Mouse (Mus musculus) embryonic stem cell, embryonic (primary cell): ENCODE data around the gene Rhbdd1.

ENCODE experiments used
- CTCF ChIA-PET, 4 experiments: fragments of 300-600 bp in 2 of 4; fragments of 350-600 bp in 2 of 4; sonication (Branson Sonifier 250); formaldehyde crosslinking; loops; one replicate each; lab custom pipeline; 2022; ENCODE audit warnings: inconsistent platforms in 2 of 4; lab: Charles Lee
- POLR2A ChIA-PET, 4 experiments: fragments of 300-600 bp in 2 of 4; fragments of 350-600 bp in 2 of 4; sonication (Branson Sonifier 250); formaldehyde crosslinking; loops; one replicate each; lab custom pipeline; 2022; ENCODE audit warnings: antibody characterized with exemption in 4 of 4, inconsistent platforms in 1 of 4; lab: Charles Lee

Rhbdd1 gene

DNA sequence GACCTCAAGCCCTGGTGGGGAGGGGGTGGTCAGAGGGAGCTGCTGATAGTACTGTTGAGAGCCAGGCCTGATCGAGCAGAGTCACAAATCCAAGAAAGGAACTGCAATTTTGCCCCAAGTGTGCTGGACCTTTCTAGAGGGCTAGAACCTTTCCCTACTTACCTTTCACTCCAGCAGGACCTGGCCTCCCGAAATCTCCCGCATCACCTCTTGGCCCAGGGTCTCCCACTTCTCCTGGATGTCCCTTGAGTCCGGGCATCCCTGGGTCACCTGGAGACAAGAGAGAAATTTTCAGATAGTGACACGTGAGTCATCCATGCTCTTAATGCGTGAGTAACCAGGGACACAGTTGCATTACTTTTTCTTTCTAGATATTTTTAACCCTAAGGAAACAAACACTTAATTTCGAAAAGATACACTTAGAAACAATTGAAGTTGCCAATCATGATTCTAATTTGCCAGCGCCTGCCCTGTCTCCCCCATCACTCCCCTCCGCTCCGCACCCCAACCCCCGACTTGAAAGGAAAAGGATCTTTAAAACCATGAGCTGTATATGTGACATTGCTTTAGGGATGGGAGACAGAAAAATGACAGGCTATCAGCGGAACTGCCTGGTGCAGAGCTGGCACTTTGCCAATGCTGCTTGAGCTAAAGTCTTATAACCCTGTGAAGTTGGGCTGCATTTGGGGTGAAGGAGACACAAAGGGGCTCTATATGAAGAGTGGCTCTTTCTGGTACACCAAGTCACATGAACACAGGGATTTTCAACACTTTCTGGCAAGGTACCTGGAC lies 163.6 kb downstream of the Rhbdd1 start:
- ChIA-PET CTCF (interaction anchor here in 1 of 4 experiments (0.7 kb wide), 1 partner anchor 149 kb away, joined by 4 read pairs; no protein-coding TSS in a partner anchor), POLR2A (no interaction called here)

DNA sequence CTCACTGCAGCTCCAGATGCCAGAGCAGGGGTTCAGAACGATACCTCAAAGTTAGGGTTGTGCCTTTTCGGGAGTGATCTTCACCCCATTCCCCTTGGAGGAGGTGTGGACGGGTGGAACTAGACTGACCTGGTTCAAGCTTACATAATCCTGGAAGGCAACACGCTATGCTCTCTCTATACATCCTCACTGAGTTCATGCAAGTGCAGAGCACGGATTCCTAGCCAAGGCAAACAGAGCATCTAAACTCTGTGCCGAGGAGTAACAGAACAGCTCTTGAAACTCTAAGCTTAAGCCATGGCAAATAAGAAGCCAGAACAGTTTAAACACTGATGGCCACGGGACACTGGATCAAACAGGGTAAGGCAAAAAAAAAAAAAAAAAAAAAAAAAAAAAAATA lies 166.1 kb downstream of the Rhbdd1 start:
- ChIA-PET CTCF (interaction anchor here in 1 of 4 experiments (0.5 to 0.6 kb wide), 2 partner anchors 1378 to 1941 kb away, joined by 7 to 8 read pairs; no protein-coding TSS in a partner anchor), POLR2A (interaction anchor here in 1 of 4 experiments (0.6 to 0.7 kb wide), 2 partner anchors 186 to 617 kb away, joined by 4 to 5 read pairs; no protein-coding TSS in a partner anchor)

DNA sequence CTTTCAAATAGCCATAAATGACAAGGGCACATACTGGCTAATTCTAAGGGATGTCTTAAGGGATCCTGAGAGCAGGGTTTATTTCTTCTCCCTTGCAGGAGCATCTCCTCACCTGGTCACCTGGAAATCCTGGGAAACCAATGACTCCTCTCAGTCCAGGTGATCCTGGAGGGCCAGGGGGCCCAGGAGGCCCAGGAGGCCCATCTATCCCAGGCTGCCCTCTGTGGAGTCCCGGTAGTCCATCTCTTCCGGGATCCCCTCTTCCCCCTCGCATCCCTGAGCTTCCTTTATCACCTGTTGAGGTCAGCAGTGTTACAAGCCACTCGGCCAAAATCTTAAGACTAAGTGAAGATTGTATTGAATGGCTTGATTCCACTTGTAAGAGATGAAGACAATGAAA lies 170.1 kb downstream of the Rhbdd1 start:
- POLR2A ChIA-PET: no interaction called here
- CTCF ChIA-PET: interaction anchor here in 1 of 4 experiments (1.3 kb wide), 1 partner anchor 10 kb away, joined by 3 read pairs; no protein-coding TSS in a partner anchor

DNA sequence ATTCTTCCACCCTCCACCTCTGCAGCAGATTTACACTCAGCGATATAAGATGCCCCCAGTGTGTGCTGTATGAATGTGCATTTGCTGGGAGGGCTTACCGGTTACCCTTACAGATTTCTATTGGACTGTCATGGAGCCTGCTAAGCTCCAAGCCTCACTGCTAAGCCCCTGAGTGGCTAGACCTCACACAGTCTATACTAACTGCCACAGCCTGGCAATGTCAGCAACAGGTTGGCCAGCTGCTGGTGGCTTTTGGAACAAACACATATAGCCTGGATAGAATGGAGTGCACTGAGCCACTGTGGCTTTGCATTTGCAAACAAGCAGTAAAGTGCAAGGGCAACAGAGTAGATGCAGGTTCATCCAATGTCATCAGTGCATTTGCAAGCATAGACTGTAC lies 175.7 kb downstream of the Rhbdd1 start:
- ChIA-PET CTCF (no interaction called here), POLR2A (no interaction called here)
